Mouse (Mus musculus) thymus, adult 18-20 months (tissue): Measurements from ENCODE around the gene Gm9958.

Source experiments
- DNase-seq, 2 experiments: peaks; one replicate each; pipeline ENCODE4 v3.0.0; 2022; ENCODE audit warnings: mixed read lengths in 2 of 2

Gm9958 gene

GRCm38 (mm10) chr5:90367067-90367303 lies at the start of gene Gm9958:
Gene Gm9958 (plus strand): TSS chr5:90367204.
- no peak for DNase-seq

GRCm38 (mm10) chr5:90331071-90331470 lies 35.9 kb upstream of the Gm9958 start:
- no peak for DNase-seq

GRCm38 (mm10) chr5:90332478-90332877 lies 34.5 kb upstream of the Gm9958 start:
- DNase-seq: no peak

- no peak for DNase-seq
Observed at GRCm38 (mm10) chr5:90338177-90339091, 28.6 kb upstream of the Gm9958 start.

GRCm38 (mm10) chr5:90339129-90339952 lies 27.7 kb upstream of the Gm9958 start:
- DNase-seq: peak in 1 of 2 experiments; percentile 15

- no peak for DNase-seq
Observed at GRCm38 (mm10) chr5:90339953-90340343, 27.1 kb upstream of the Gm9958 start.

- no peak for DNase-seq
Observed at GRCm38 (mm10) chr5:90340847-90341246, 26.2 kb upstream of the Gm9958 start.

GRCm38 (mm10) chr5:90346877-90347276 lies 20.1 kb upstream of the Gm9958 start:
- DNase-seq: no peak

- DNase-seq: no peak
Observed at GRCm38 (mm10) chr5:90353552-90354317, 13.3 kb upstream of the Gm9958 start.

- no peak for DNase-seq
Observed at GRCm38 (mm10) chr5:90355824-90356223, 11.2 kb upstream of the Gm9958 start.

- peak in 1 of 2 experiments; percentile 36 for DNase-seq
Observed at GRCm38 (mm10) chr5:90364526-90364925, 2.5 kb upstream of the Gm9958 start.

- DNase-seq: peak; percentile 50 to 60
Observed at GRCm38 (mm10) chr5:90365141-90365951, 1.7 kb upstream of the Gm9958 start.

- DNase-seq: peak; percentile 82 to 85
Observed at GRCm38 (mm10) chr5:90366121-90367066, 610 bp upstream of the Gm9958 start, which contains the start of gene Ankrd17. Gene Ankrd17 (minus strand): TSS chr5:90366577.

GRCm38 (mm10) chr5:90370401-90370800 lies 3.4 kb downstream of the Gm9958 start:
- no peak for DNase-seq

GRCm38 (mm10) chr5:90373708-90374107 lies 6.7 kb downstream of the Gm9958 start:
- DNase-seq: no peak

- DNase-seq: no peak
Observed at GRCm38 (mm10) chr5:90381458-90381857, 14.5 kb downstream of the Gm9958 start.

- DNase-seq: no peak
Observed at GRCm38 (mm10) chr5:90383080-90383479, 16.1 kb downstream of the Gm9958 start.

GRCm38 (mm10) chr5:90393764-90394163 lies 26.8 kb downstream of the Gm9958 start:
- DNase-seq: no peak

- DNase-seq: no peak
Observed at GRCm38 (mm10) chr5:90394322-90394721, 27.3 kb downstream of the Gm9958 start.

- DNase-seq: no peak
Observed at GRCm38 (mm10) chr5:90396817-90397216, 29.8 kb downstream of the Gm9958 start.

GRCm38 (mm10) chr5:90405210-90405609 lies 38.2 kb downstream of the Gm9958 start:
- DNase-seq: no peak
